Mouse (Mus musculus) layer of hippocampus, adult 2 months (tissue): ENCODE measurements around the gene Ppp1r12a. TPM values are rescaled to one million over a fixed set of nuclear protein-coding genes. Genes with fewer than 3 reads are reported as not detected.

ENCODE experiments used
- DNase-seq, 2 experiments: peaks; one replicate each; pipeline ENCODE4 v3.0.0; 2022; ENCODE audit warnings: low spot score in 2 of 2
- H3K27ac ChIP-seq: fragments of 200-600 bp; 2 replicates; pipeline ENCODE4 v1.8.1; 2022
- H3K4me3 ChIP-seq: fragments of 200-600 bp; 2 replicates; pipeline ENCODE4 v1.8.1; 2022; ENCODE audit warnings: mild to moderate bottlenecking
- CTCF ChIP-seq: fragments of 200-600 bp; conservative IDR thresholded peaks from 2 replicates; pipeline ENCODE4 v1.8.1; 2022; ENCODE audit warnings: antibody characterized with exemption, mild to moderate bottlenecking, moderate library complexity
- total RNA-seq, 2 experiments: library from RNA; stranded (reverse); gene quantifications; 2 replicates each; pipeline ENCODE4 v1.2.3; 2021

Gene Ppp1r12a
- total RNA-seq, 2 experiments from 2014 or later: 128 to 133 TPM

DNA sequence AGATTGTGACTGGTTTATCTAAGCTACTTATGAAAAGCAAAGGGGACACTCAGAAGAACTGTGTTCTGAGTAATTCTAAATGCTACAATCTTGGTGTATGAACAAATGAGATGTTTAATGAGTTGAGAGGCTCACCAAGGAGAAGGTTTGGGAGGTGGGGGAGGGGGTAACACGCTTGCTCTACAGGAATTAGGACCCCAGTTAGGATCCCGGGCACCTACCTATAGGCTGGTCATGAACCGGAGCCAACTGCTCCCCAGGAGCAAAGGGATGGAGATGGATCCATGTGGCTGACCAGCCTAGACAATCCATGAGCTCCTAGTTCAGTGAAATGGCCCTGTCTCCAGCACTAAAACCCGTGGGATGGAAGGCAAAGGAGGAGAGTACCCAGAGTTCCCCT is 130.7 kb downstream of the Ppp1r12a start:
- DNase-seq: no peak
- H3K27ac ChIP-seq: no peak overlapping the region
- no peak overlapping the region for H3K4me3 ChIP-seq
- TF ChIP-seq CTCF: no peak

GRCm38 (mm10) chr10:108293620-108294195 is 131.7 kb downstream of the Ppp1r12a start:
- no peak overlapping the region for H3K4me3 ChIP-seq
- TF ChIP-seq CTCF: no peak
- no peak overlapping the region for H3K27ac ChIP-seq
- DNase-seq: no peak

DNA sequence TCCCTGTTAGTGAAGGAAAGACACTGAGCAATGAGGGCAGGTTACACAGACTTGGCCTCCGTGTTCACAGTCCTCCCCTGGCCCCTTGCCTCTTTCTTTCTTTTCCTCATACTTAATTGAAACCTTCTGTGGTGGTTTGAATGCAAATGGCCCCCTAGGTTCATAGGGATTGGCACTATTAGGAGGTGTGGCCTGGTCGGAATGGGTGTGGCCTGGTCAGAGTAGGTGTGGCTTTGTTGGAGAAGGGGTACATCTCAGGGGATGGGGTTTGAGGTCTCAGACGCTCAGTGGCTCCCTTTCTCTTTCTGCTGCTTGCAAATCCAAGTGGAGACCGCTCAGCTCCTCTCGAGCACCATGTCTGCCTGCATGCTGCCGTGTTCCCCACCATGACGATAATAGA is 132.8 kb downstream of the Ppp1r12a start:
- TF ChIP-seq CTCF: no peak
- Histone ChIP-seq H3K4me3 (no peak overlapping the region), H3K27ac (no peak overlapping the region)
- no peak for DNase-seq

- no peak for DNase-seq
- H3K27ac ChIP-seq: no peak overlapping the region
- no peak for TF ChIP-seq CTCF
- H3K4me3 ChIP-seq: no peak overlapping the region
Measured at GRCm38 (mm10) chr10:108296446-108296845, 134.5 kb downstream of the Ppp1r12a start.

DNA sequence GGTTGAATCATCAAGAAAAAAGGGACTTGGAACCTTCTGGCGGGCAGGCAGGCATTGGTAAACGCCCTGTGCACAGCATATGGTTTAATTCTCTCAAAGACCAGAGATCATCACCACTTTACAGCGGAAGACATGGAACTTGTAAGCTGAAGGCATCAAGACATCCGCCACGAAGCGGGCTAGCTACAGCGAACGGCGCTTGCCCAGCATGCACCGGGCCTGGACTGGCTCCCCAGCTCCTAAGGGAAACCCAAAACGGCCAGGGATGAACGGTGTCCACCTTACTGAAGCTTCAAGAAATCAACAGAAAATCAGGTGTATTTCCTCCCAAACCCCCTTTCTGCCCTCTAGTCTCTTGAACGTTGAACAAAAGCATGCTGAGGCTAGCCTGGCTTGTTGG is 136.3 kb downstream of the Ppp1r12a start:
- no peak for DNase-seq
- no peak for TF ChIP-seq CTCF
- H3K4me3 ChIP-seq: no peak overlapping the region
- no peak overlapping the region for H3K27ac ChIP-seq

- TF ChIP-seq CTCF: no peak
- peak in 1 of 2 experiments; percentile 36 for DNase-seq
- H3K4me3 ChIP-seq: no peak overlapping the region
- no peak overlapping the region for H3K27ac ChIP-seq
Measured at GRCm38 (mm10) chr10:108298841-108299545, 137.0 kb downstream of the Ppp1r12a start.

DNA sequence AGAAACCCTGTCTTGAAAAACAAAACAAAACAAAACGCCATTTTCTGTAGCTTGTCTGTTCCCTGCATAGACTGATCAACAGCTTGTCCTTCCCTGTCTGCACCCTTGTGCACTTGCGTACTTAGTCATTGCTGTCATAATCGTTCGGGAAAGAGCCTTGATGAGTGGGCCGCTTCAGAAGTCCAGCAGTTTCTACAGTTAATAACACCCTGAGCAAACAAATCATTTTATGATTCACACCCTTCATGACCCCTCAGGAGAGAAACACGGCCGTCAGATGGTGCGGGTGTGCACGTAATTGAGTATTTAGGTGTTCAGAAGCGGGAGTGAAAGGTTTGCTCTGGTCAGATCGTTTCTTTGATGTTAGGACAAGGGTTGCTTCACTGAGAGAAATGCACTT is 137.8 kb downstream of the Ppp1r12a start:
- no peak overlapping the region for H3K4me3 ChIP-seq
- H3K27ac ChIP-seq: no peak overlapping the region
- no peak for DNase-seq
- no peak for TF ChIP-seq CTCF

GRCm38 (mm10) chr10:108300843-108301242 is 138.8 kb downstream of the Ppp1r12a start:
- peak; percentile 76 to 84 for DNase-seq
- TF ChIP-seq CTCF: peak; percentile 94
- Histone ChIP-seq H3K4me3 (peak overlapping the region; percentile 38), H3K27ac (no peak overlapping the region)

- no peak overlapping the region for H3K27ac ChIP-seq
- no peak for DNase-seq
- TF ChIP-seq CTCF: no peak
- no peak overlapping the region for H3K4me3 ChIP-seq
Measured at GRCm38 (mm10) chr10:108307772-108308171, 145.8 kb downstream of the Ppp1r12a start.

- DNase-seq: no peak
- Histone ChIP-seq H3K27ac (no peak overlapping the region), H3K4me3 (no peak overlapping the region)
- no peak for TF ChIP-seq CTCF
Measured at GRCm38 (mm10) chr10:108310195-108310594, 148.2 kb downstream of the Ppp1r12a start.

DNA sequence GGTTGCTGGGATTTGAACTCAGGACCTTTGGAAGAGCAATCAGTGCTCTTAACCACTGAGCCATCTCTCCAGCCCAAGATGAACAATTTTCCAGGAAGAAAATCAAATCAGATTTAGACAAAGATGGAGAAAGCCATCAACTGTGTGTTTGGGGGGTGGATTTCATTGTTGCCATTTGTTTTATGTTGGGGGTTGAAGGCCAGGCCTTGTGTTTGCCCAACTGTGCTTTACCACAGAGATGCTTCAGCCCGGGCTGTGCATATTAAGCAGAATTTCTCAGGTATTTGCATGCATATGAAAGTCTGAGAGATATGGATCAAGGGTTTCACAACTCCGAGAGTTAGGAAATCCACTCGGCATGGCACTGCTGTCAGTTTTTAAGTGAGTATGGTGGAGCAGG is 149.4 kb downstream of the Ppp1r12a start:
- H3K4me3 ChIP-seq: no peak overlapping the region
- no peak for DNase-seq
- no peak overlapping the region for H3K27ac ChIP-seq
- no peak for TF ChIP-seq CTCF

GRCm38 (mm10) chr10:108313845-108314244 is 151.9 kb downstream of the Ppp1r12a start:
- H3K27ac ChIP-seq: no peak overlapping the region
- DNase-seq: no peak
- H3K4me3 ChIP-seq: no peak overlapping the region
- no peak for TF ChIP-seq CTCF

DNA sequence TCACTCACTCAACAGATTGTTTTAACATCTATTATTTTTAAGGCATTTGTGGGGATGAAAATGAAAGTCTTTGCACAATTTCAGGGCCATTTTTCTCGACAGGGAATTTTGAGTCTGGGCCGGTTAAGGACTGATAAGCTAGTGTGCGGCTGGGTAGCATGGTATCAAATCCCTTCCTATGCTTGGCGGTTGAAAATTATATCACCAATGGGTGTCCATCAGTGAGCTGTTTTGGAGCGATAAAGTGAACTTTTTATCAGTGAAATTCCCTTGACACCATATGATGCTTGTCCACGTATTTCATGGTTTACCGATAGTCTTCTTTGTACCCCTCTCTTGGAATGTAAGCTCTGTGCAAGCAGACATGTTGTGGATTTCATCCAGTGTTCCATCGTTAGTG is 152.4 kb downstream of the Ppp1r12a start:
- H3K27ac ChIP-seq: no peak overlapping the region
- H3K4me3 ChIP-seq: no peak overlapping the region
- no peak for TF ChIP-seq CTCF
- DNase-seq: no peak

- Histone ChIP-seq H3K27ac (no peak overlapping the region), H3K4me3 (no peak overlapping the region)
- DNase-seq: no peak
- no peak for TF ChIP-seq CTCF
Measured at GRCm38 (mm10) chr10:108315236-108315635, 153.2 kb downstream of the Ppp1r12a start.

GRCm38 (mm10) chr10:108328356-108328755 is 166.4 kb downstream of the Ppp1r12a start:
- DNase-seq: no peak
- TF ChIP-seq CTCF: no peak
- H3K27ac ChIP-seq: no peak overlapping the region
- H3K4me3 ChIP-seq: no peak overlapping the region
